Comparison of ENCODE assay signal across 1 mouse cellular context in genomic region chr16:8673343-8673742, GRCm38 (mm10).
TF ChIP-seq lines count a peak whose summit lies in the region.

No protein-coding gene starts in this region.

TF ChIP-seq in MEL, 35 proteins besides CTCF, POLR2A, EP300 and RAD21 (continued from another document):
- TF ChIP-seq USF1 (IDR thresholded peaks at IDR 0.05; ENCODE audit: low read depth, low read length) (0 out of 2 replicates have a peak, but pooled peaks have one; percentile 33), MAZ (IDR thresholded peaks at IDR 0.05; ENCODE audit: low read depth, low read length) (no peak), ZMIZ1 (IDR thresholded peaks at IDR 0.05; ENCODE audit: low read depth, low read length) (no peak), GATA1 (IDR thresholded peaks at IDR 0.05; ENCODE audit: low read depth, low read length) (no peak), HCFC1 (IDR thresholded peaks at IDR 0.05; ENCODE audit: low read depth, low read length) (no peak), MAX (IDR thresholded peaks at IDR 0.05; ENCODE audit: low read length) (peak; percentile 71), SIN3A (IDR thresholded peaks at IDR 0.05; ENCODE audit: low read length) (no peak; the same call in 1 of the 2 replicates), BHLHE40 (IDR thresholded peaks at IDR 0.05; ENCODE audit: borderline replicate concordance, low read depth, low read length) (peak; percentile 91), MYC (IDR thresholded peaks at IDR 0.05; ENCODE audit: low read depth, low read length) (0 out of 2 replicates have a peak, but pooled peaks have one; percentile 11), ZC3H11A (IDR thresholded peaks at IDR 0.05; ENCODE audit: low read depth, low read length) (no peak), TBP (IDR thresholded peaks at IDR 0.05; ENCODE audit: low read depth, low read length) (no peak), MXI1 (IDR thresholded peaks at IDR 0.05; ENCODE audit: low read depth, low read length) (peak; percentile 53; the same call in 1 of the 2 replicates), ZNF384 (IDR thresholded peaks at IDR 0.05; ENCODE audit: low read depth, low read length) (peak; percentile 87), USF2 (IDR thresholded peaks at IDR 0.05; ENCODE audit: borderline replicate concordance in 1 of 2, insufficient read depth in 1 of 2, low read depth in 1 of 2, low read length in 2 of 2) (no peak), ZKSCAN1 (IDR thresholded peaks at IDR 0.05; ENCODE audit: low read depth, low read length) (no peak)
TF ChIP-seq in MEL: peak in this region for 7.
